Mouse (Mus musculus) erythroblast, embryonic 14.5 days (primary cell): ENCODE results near the gene Chchd1. TPM values are rescaled to one million over a fixed set of nuclear protein-coding genes. Genes with fewer than 3 reads are reported as not detected.
A peak's percentile ranks its signal among the peaks of the same experiment; 100 is the strongest.

Source experiments
- H3K27me3 ChIP-seq: 2 replicates; pipeline ENCODE4 v1.6.1; 2012; ENCODE audit warnings: inconsistent platforms; ENCODE audit not compliant: control insufficient read depth
- H3K36me3 ChIP-seq: 2 replicates; pipeline ENCODE4 v1.6.1; 2012; ENCODE audit warnings: mild to moderate bottlenecking, inconsistent platforms; ENCODE audit not compliant: control insufficient read depth
- H3K4me1 ChIP-seq: 2 replicates; pipeline ENCODE4 v1.6.1; 2012; ENCODE audit warnings: inconsistent platforms; ENCODE audit not compliant: control insufficient read depth
- H3K4me3 ChIP-seq: replicated peaks from 2 replicates; pipeline ENCODE3; 2012; ENCODE audit warnings: moderate library complexity, mild to moderate bottlenecking, inconsistent platforms
- H3K9me3 ChIP-seq: 2 replicates; pipeline ENCODE4 v1.6.1; 2012; ENCODE audit warnings: low read length, inconsistent platforms, mixed read lengths; ENCODE audit not compliant: control insufficient read depth
- GATA1 ChIP-seq: IDR thresholded peaks from 2 replicates; pipeline ENCODE4 v1.6.1; 2012; ENCODE audit warnings: low read length, inconsistent platforms, mixed read lengths
- TAL1 ChIP-seq: IDR thresholded peaks from 3 replicates; pipeline ENCODE4 v1.6.1; 2012; ENCODE audit warnings: low read length, inconsistent platforms, mixed read lengths
- polyA plus RNA-seq: library from polyadenylated mRNA; stranded (reverse); fragments of >175 nt; gene quantifications from 2 replicates; pipeline ENCODE4 v1.2.3, GENCODE M21; 2012

Gene Chchd1
- polyA plus RNA-seq, 1 experiment = 0.43 TPM

DNA sequence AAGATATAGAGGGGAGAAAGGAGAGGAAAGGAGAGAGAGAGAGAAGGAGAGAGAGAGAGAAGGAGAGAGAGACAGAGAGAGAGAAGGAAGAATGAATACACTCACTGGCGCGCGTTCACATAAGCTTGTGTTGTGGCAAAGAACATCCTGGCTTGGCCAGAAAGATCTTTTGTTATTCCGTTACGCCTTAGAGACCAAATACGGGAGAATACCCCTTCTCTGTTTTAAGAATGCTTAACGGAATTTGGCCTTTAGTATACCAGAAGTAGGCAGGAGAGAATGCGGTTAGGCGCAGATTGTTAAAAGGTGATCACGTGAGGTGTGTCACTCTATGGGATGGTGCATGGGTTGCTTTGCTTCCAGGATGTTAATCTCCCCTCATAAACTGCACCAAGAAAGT, 5.4 kb downstream of the Chchd1 start:
- TF ChIP-seq GATA1 = no peak
- no peak for TF ChIP-seq TAL1
- Histone ChIP-seq H3K27me3 (no peaks in the 10 kb centered on the region), H3K36me3 (peaks cover 50% of the 10 kb centered on the region), H3K4me3 (peak overlapping the region; percentile 94), H3K4me1 (peaks cover 66% of the 10 kb centered on the region), H3K9me3 (no peaks in the 10 kb centered on the region)

DNA sequence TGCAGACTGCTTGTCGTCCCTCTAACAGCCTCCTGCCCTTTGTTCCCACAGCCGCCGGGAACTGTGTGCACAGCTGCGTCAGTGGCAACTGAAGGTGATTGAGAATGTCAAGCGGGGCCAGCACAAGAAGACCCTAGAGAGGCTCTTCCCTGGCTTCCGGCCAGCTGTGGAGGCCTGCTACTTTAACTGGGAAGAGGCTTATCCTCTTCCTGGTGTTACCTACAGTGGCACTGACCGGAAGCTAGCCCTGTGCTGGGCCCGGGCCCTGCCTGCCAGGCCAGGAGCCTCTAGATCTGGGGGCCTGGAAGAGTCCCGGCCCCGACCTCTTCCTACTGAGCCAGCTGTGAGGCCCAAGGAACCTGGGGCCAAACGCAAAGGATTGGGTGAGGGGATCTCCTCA, 11.0 kb downstream of the Chchd1 start:
- Histone ChIP-seq H3K36me3 (peaks cover 89% of the 10 kb centered on the region), H3K4me3 (no peak overlapping the region), H3K9me3 (no peaks in the 10 kb centered on the region), H3K27me3 (no peaks in the 10 kb centered on the region), H3K4me1 (peaks cover 50% of the 10 kb centered on the region)
- no peak for TF ChIP-seq TAL1
- no peak for TF ChIP-seq GATA1

DNA sequence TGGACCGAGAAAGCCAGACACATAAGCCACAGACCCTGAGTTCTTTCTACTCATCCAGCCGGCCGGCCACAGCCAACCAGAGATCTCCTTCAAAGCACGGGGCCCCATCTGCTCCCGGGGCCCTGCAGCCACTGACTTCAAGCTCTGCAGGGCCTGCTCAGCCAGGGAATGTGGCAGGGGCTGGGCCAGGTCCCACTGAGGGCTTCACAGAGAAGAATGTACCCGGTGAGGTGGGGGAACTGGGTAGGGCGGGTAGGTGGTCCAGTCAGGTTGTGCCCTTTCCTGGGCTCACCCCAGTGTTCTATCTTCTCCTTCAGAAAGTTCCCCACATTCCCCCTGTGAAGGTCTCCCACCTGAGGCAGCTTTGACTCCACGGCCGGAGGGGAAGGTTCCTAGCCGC, 15.6 kb downstream of the Chchd1 start:
- TF ChIP-seq GATA1 = no peak
- TF ChIP-seq TAL1 = no peak
- no peaks in the 10 kb centered on the region for H3K27me3 ChIP-seq
- H3K4me1 ChIP-seq = peaks cover 19% of the 10 kb centered on the region
- H3K4me3 ChIP-seq = no peak overlapping the region
- H3K9me3 ChIP-seq = no peaks in the 10 kb centered on the region
- H3K36me3 ChIP-seq = peaks cover 99% of the 10 kb centered on the region

DNA sequence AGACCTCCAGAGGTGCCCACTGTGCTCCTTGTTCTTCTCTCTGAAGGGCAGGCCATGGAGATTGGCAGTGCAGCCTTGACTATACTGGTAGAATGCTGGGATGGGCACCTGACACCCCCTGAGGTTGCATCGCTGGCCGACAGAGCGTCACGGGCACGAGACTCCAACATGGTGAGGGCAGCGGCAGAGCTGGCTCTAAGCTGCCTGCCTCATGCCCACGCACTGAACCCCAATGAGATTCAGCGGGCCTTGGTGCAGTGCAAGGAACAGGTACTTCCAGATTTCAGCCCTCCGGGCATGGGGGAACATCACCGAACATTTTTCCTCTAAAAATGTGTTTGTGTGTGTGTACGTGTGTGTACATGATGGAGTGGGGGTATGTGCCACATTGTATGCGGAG, 17.0 kb downstream of the Chchd1 start:
- Histone ChIP-seq H3K4me1 (peaks cover 17% of the 10 kb centered on the region), H3K36me3 (peaks cover 99% of the 10 kb centered on the region), H3K9me3 (no peaks in the 10 kb centered on the region), H3K27me3 (no peaks in the 10 kb centered on the region), H3K4me3 (no peak overlapping the region)
- TF ChIP-seq GATA1 (no peak), TAL1 (no peak)

DNA sequence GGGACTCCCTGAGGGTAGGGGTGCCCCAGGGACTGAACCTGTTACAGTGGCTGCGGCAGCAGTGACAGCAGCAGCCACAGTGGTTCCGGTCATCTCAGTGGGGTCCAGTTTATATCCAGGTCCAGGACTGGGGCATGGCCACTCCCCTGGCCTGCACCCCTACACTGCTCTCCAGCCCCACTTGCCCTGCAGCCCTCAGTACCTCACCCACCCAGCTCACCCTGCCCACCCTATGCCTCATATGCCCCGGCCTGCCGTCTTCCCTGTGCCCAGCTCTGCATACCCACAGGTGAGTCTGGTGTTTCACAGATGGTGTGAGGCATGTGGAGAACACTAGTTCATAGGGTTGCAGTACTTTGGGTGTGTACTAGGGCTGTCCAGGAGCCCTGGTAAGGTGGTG, 18.6 kb downstream of the Chchd1 start:
- Histone ChIP-seq H3K4me1 (peaks cover 26% of the 10 kb centered on the region), H3K36me3 (peaks cover 99% of the 10 kb centered on the region), H3K27me3 (no peaks in the 10 kb centered on the region), H3K4me3 (no peak overlapping the region), H3K9me3 (no peaks in the 10 kb centered on the region)
- no peak for TF ChIP-seq GATA1
- no peak for TF ChIP-seq TAL1

DNA sequence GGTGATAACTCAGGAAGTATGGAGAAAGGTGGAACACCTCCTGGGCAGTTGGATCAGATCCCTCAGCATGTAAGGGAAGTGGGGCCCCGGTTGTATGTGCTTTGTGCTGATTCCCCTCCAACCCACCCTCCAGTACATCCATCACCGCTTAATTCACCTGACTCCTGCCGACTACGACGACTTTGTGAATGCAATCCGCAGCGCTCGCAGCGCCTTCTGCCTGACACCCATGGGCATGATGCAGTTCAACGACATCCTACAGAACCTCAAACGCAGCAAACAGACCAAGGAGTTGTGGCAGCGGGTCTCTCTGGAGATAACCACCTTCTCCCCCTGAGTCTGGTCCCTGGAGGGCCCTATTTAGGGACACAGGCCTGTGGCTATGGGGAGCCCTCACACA, 20.2 kb downstream of the Chchd1 start:
- no peaks in the 10 kb centered on the region for H3K27me3 ChIP-seq
- H3K9me3 ChIP-seq = no peaks in the 10 kb centered on the region
- H3K4me3 ChIP-seq = no peak overlapping the region
- TF ChIP-seq GATA1 (no peak), TAL1 (no peak)
- H3K36me3 ChIP-seq = peaks cover 99% of the 10 kb centered on the region
- peaks cover 32% of the 10 kb centered on the region for H3K4me1 ChIP-seq

DNA sequence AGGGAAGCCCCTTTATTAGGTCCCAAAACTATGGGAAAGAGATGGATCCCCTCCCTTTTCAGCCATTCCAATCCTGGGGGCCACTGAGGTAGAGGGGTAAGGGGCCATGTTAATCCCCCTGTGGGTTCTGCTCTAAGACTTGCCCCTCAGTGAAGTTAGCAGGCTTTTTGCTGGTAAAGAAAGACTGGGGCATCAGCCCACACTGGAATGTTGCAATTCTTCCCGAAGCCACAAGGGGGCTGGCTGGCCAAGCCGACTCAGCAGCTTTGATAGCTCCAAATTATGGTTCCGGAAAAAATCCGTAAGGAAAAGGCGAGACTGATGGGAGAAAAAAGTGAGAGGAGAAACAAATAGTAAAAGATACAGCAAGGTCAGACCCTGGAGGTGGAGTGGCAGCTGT, 21.2 kb downstream of the Chchd1 start:
- H3K36me3 ChIP-seq = peaks cover 99% of the 10 kb centered on the region
- TF ChIP-seq GATA1 (no peak), TAL1 (no peak)
- peaks cover 36% of the 10 kb centered on the region for H3K4me1 ChIP-seq
- no peak overlapping the region for H3K4me3 ChIP-seq
- H3K27me3 ChIP-seq = no peaks in the 10 kb centered on the region
- no peaks in the 10 kb centered on the region for H3K9me3 ChIP-seq

DNA sequence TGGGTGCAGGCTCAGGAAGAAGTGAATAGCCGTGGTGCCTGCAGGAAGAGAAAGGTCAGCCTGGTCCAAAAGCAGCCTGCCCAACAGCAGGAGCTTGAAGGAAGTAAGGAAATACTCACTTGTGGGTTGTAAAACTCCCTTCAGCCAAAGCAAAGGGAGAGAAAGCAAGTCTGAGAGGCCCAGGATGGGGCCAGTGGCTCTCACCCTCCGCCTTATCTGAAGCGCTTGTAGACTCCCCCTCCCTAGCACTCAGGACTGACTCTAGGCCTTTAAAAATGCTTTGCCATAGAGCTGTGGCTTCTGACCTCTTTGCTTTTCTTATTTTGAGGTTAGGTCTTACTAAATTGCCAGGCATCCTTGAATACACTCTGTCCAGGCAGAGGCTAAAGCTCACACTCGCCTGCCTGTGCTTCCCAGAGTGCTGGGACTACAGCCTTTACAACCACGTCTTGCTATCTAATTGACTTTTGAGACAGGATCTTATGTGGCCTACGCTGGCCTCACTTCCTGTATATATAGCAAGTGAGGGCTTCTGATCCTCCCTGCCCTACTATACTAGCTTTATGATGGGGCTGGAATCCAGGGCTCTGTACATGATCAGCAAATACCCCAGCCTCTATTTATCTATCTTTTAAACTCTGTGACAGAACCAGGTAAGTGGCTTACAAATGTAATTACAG, 23.0 kb downstream of the Chchd1 start:
- no peaks in the 10 kb centered on the region for H3K27me3 ChIP-seq
- peaks cover 51% of the 10 kb centered on the region for H3K4me1 ChIP-seq
- TF ChIP-seq GATA1 (peak; percentile 25; the same call in 1 of the 2 replicates), TAL1 (no peak)
- H3K36me3 ChIP-seq = peaks cover 99% of the 10 kb centered on the region
- no peaks in the 10 kb centered on the region for H3K9me3 ChIP-seq
- peak overlapping the region; percentile 12 for H3K4me3 ChIP-seq

DNA sequence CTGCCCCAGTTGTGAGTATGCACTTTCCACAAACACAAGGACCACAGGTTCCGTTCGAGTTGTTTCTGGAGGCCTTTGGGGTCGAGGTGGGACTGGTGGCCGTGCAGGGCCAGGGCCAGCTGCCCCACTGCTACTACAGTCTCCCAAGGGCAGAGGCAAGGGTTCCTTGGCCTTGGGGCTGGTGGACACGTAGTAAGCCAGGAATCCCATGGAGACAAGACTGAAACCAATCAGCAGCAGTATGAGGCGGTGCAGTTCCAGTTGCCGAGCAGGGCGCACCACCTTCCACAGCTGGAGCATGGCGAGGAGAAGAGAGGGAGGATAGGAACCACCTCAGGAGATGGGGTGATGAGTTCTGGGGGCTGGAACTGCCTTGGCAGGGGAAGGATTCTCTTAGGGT, 27.1 kb downstream of the Chchd1 start:
- H3K4me3 ChIP-seq = no peak overlapping the region
- H3K9me3 ChIP-seq = no peaks in the 10 kb centered on the region
- no peak for TF ChIP-seq GATA1
- TF ChIP-seq TAL1 = no peak
- H3K36me3 ChIP-seq = peaks cover 78% of the 10 kb centered on the region
- H3K4me1 ChIP-seq = peaks cover 78% of the 10 kb centered on the region
- H3K27me3 ChIP-seq = no peaks in the 10 kb centered on the region
